Mouse (Mus musculus) heart, postnatal 0 days (tissue): ENCODE measurements at regions not wholly inside any gene's neighbourhood (a gene's known extent, or its start where the extent isn't known, plus 50 kb on each side); places are given as distances from the start of the nearest gene placed in this dataset.
A peak's percentile ranks its signal among the peaks of the same experiment; 100 is the strongest.

Experiments used
- ATAC-seq: fragments of 200-750 bp; cut with Nextera tagmentation; 2 replicates; pipeline ENCODE4 v1.8.0; 2017; ENCODE audit warnings: low read depth, moderate number of reproducible peaks, moderate library complexity; ENCODE audit not compliant: insufficient read depth
- DNase-seq: peaks from one replicate; pipeline ENCODE4 v3.0.0-alpha.2; 2016; ENCODE audit warnings: low spot score
- H3K27ac ChIP-seq: fragments of 300-500 bp; sonication (generic); 2 replicates; pipeline ENCODE4 v1.5.1; 2014; ENCODE audit warnings: low read depth, mild to moderate bottlenecking
- H3K27me3 ChIP-seq: fragments of 300-500 bp; sonication (generic); 2 replicates; pipeline ENCODE4 v1.6.1; 2014; ENCODE audit warnings: low read length, mixed read lengths; ENCODE audit not compliant: control insufficient read depth, insufficient read depth
- H3K36me3 ChIP-seq: fragments of 300-500 bp; sonication (generic); replicated peaks from 2 replicates; pipeline ENCODE4 v1.6.1; 2014; ENCODE audit warnings: low read length, mixed read lengths; ENCODE audit not compliant: control insufficient read depth, insufficient read depth
- H3K4me1 ChIP-seq: fragments of 300-500 bp; sonication (generic); 2 replicates; pipeline ENCODE4 v1.6.1; 2014; ENCODE audit warnings: antibody characterized with exemption; ENCODE audit not compliant: control insufficient read depth, insufficient read depth
- H3K4me2 ChIP-seq: fragments of 300-500 bp; sonication (generic); 2 replicates; pipeline ENCODE4 v1.6.1; 2014; ENCODE audit warnings: low read depth, mild to moderate bottlenecking, low read length, moderate library complexity
- H3K4me3 ChIP-seq: fragments of 300-500 bp; sonication (generic); 2 replicates; pipeline ENCODE4 v1.5.1; 2014; ENCODE audit warnings: low read depth, low read length
- H3K9ac ChIP-seq: fragments of 300-500 bp; sonication (generic); replicated peaks from 2 replicates; pipeline ENCODE4 v1.6.1; 2014; ENCODE audit warnings: low read depth, low read length, mixed read lengths
- H3K9me3 ChIP-seq: fragments of 300-500 bp; sonication (generic); replicated peaks from 2 replicates; pipeline ENCODE4 v1.6.1; 2016; ENCODE audit warnings: low read length; ENCODE audit not compliant: control insufficient read depth
- CTCF ChIP-seq: IDR thresholded peaks from 2 replicates; pipeline ENCODE4 v1.5.1; 2016; ENCODE audit warnings: antibody characterized with exemption, control low read depth, low read depth
- EP300 ChIP-seq: IDR thresholded peaks from 2 replicates; pipeline ENCODE4 v1.6.1; 2016; ENCODE audit warnings: antibody characterized with exemption, low read depth
- WGBS: fragments of 180-500 bp; shearing (Covaris S2); extraction: QIAGEN DNeasy Blood & Tissue Kit; methylation state at CpG from one replicate; pipeline ENCODE4 v1.1.7; 2014; 5-methylcytosine and 5-hydroxymethylcytosine counted together

DNA sequence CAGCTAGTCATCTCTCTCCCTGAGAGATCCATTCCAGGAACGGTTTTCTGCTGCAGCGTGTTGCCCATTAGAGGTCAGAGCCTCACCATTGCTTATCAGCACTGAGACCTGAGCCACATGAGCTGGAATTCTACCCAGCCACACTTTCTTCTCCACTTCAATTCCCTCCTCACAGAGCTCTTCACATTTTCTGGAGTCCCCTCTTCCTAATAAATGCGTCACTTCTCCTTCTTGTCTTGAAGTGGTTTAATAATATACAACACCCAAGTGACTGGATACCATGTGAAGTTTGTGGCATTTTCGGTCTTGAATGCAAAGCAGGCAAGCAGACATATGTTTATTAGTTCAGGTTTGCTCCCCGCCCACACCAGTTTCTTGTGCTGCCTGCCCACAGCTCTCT lies 324.9 kb downstream of the Fat4 start:
- ATAC-seq (no peak), DNase-seq (no peak)
- Histone ChIP-seq H3K9me3 (no peaks in the 10 kb centered on the region), H3K27ac (no peak overlapping the region), H3K4me3 (no peak overlapping the region), H3K27me3 (no peaks in the 10 kb centered on the region), H3K4me2 (no peak overlapping the region), H3K36me3 (no peaks in the 10 kb centered on the region), H3K4me1 (no peaks in the 10 kb centered on the region), H3K9ac (no peak overlapping the region)
- WGBS, result 43% methylated on average over 5 of the region's 5 CpGs
- no peak for TF ChIP-seq CTCF
- no peak for TF ChIP-seq EP300

DNA sequence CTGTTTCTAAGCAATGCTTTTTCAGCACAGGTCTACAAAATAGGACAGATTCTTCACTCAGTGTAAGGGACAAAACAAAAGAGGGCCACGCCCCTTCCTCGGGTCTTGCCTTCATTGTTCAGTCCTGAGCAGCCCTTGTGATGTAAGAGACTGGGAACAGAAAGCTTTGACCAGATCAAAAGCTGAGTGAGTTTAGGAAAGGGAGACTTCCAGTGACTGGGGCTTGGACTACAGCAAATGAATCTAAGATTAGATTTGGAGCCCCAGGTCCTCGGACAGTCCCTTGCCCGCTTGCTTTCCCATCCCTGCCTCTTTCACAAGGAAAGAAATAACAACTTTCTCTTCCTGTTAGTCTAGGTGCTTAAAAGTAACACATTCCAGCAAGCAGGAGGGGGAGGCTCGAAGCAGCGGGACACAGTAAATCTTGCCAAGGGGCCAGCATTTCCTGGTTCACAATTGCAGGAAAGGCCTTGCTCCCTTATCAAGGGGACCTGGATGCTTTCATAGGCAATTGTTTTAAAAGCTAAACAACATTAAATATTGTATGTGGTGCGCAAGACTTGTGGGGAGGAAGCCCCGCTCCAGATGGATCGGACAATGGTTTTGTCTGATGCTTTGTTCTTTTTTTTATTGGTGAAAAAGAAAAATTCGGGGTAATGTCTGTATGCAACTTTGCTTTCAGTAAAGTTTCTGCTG lies 333.4 kb downstream of the Fat4 start:
- no peaks in the 10 kb centered on the region for H3K27me3 ChIP-seq
- TF ChIP-seq CTCF (no peak), EP300 (peak; percentile 89)
- WGBS, result 42% methylated on average over 10 of the region's 10 CpGs
- ATAC-seq (peak; percentile 89), DNase-seq (peak; percentile 57)
- no peaks in the 10 kb centered on the region for H3K36me3 ChIP-seq
- H3K9ac ChIP-seq, result no peak overlapping the region
- no peak overlapping the region for H3K4me3 ChIP-seq
- peak overlapping the region; percentile 76 for H3K27ac ChIP-seq
- no peaks in the 10 kb centered on the region for H3K4me1 ChIP-seq
- H3K9me3 ChIP-seq, result no peaks in the 10 kb centered on the region
- H3K4me2 ChIP-seq, result peak overlapping the region; percentile 4; the same call in 1 of the 2 replicates

DNA sequence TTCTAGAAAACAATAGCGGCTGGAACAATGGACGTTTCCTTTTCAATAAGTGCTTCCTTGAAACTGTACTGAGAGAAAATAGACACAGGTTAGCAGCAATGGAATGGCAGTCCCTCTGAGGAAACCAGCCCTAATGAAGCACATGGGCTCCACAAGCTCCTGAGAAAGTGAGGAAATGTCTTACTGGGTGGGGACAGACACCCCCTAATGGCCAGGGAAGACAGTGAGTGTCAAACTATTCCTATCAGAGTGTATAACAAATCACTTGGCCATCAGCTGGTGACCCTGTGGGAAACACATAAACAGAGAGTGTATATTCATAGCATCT lies 333.9 kb downstream of the Fat4 start:
- Histone ChIP-seq H3K9ac (no peak overlapping the region), H3K4me3 (no peak overlapping the region), H3K4me1 (no peaks in the 10 kb centered on the region), H3K27ac (peak overlapping the region; percentile 76), H3K9me3 (no peaks in the 10 kb centered on the region), H3K27me3 (no peaks in the 10 kb centered on the region), H3K4me2 (no peak overlapping the region), H3K36me3 (no peaks in the 10 kb centered on the region)
- DNase-seq (peak; percentile 41), ATAC-seq (peak; percentile 83)
- peak; percentile 17; the same call in 1 of the 2 replicates for TF ChIP-seq EP300
- peak; percentile 37 for TF ChIP-seq CTCF
- 40% methylated on average over 2 of the region's 2 CpGs for WGBS

DNA sequence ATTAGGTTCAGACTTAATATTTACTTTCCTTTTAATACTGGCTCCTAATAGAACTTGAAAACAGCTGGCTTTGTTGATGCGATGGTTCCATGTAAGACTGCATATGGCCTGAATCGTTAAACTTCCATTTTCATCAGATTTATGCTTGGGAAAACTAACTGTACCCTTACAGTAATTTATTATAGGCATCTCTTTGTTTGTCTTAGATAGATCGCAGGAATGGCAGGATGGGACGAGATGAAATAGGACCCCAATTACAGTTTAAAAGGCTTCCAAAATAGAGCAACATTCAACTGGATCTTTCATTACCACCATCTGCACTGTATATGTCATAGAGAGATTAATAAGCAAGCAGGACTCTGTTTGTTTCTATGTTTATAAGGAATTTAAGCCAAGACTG lies 335.3 kb downstream of the Fat4 start:
- Histone ChIP-seq H3K9me3 (no peaks in the 10 kb centered on the region), H3K4me2 (no peak overlapping the region), H3K36me3 (no peaks in the 10 kb centered on the region), H3K4me3 (no peak overlapping the region), H3K27me3 (no peaks in the 10 kb centered on the region), H3K27ac (no peak overlapping the region), H3K4me1 (no peaks in the 10 kb centered on the region), H3K9ac (no peak overlapping the region)
- WGBS, result 81% methylated on average over 4 of the region's 4 CpGs
- ATAC-seq (no peak), DNase-seq (no peak)
- no peak for TF ChIP-seq CTCF
- no peak for TF ChIP-seq EP300

- Histone ChIP-seq H3K27me3 (no peaks in the 10 kb centered on the region), H3K9ac (no peak overlapping the region), H3K4me1 (no peaks in the 10 kb centered on the region), H3K27ac (no peak overlapping the region), H3K36me3 (no peaks in the 10 kb centered on the region), H3K9me3 (no peaks in the 10 kb centered on the region), H3K4me2 (no peak overlapping the region), H3K4me3 (no peak overlapping the region)
- ATAC-seq (no peak), DNase-seq (no peak)
- 79% methylated on average over 2 of the region's 2 CpGs for WGBS
- TF ChIP-seq EP300 (no peak), CTCF (no peak)
Measured at GRCm38 (mm10) chr3:39234921-39235320, 348.2 kb downstream of the Fat4 start.

GRCm38 (mm10) chr3:39248712-39249111 lies 362.0 kb downstream of the Fat4 start:
- Histone ChIP-seq H3K9me3 (no peaks in the 10 kb centered on the region), H3K4me3 (no peak overlapping the region), H3K9ac (no peak overlapping the region), H3K36me3 (no peaks in the 10 kb centered on the region), H3K4me1 (peaks cover 17% of the 10 kb centered on the region), H3K4me2 (no peak overlapping the region; the same call in 1 of the 2 replicates), H3K27ac (no peak overlapping the region), H3K27me3 (no peaks in the 10 kb centered on the region)
- WGBS, result 13% methylated on average over 4 of the region's 4 CpGs
- DNase-seq (no peak), ATAC-seq (no peak)
- no peak for TF ChIP-seq CTCF
- TF ChIP-seq EP300, result no peak
